In genomic region chr2:26002001-26002400, GRCm38 (mm10) we compare ENCODE assay signal across 16 mouse cellular contexts. TPM values are rescaled to one million over a fixed set of nuclear protein-coding genes. Genes with fewer than 3 reads are reported as not detected.
DNase-seq lines count a peak whose midpoint lies in the region; ATAC-seq lines count a peak whose summit lies in the region.
"Had no signal": no experiment of that assay in that cellular context is flagged by ENCODE, and none has a peak within 500 bp of the region (broad histone marks: within the 10 kb centered on the region; RNA-seq: fewer than 3 reads in every experiment).

No protein-coding gene starts in this region.

- H3K27ac ChIP-seq in heart, embryonic 13.5 days (replicated peaks) = no peak overlapping the region
- H3K27ac ChIP-seq in heart, embryonic 11.5 days (ENCODE audit: low read depth, low read length) = no peak overlapping the region
- peak overlapping the region; percentile 47; the same call in 1 of the 2 replicates for H3K27ac ChIP-seq in liver, embryonic 13.5 days
- H3K27ac ChIP-seq in liver, embryonic 12.5 days = no peak overlapping the region
- H3K27ac ChIP-seq: forebrain, embryonic 10.5 days; limb, embryonic 15.5 days; macrophage; midbrain, embryonic 13.5 days had no signal

- no peak overlapping the region for H3K4me3 ChIP-seq in heart, embryonic 13.5 days
- no peak overlapping the region for H3K4me3 ChIP-seq in heart, embryonic 11.5 days (ENCODE audit: low read depth, low read length)
- H3K4me3 ChIP-seq in liver, embryonic 13.5 days (replicated peaks) = no peak overlapping the region
- no peak overlapping the region for H3K4me3 ChIP-seq in liver, embryonic 12.5 days
- H3K4me3 ChIP-seq: forebrain, embryonic 10.5 days; limb, embryonic 15.5 days; midbrain, embryonic 13.5 days had no signal

- DNase-seq in liver, embryonic 13.5 days = no peak
- peak; percentile 85 to 88 for DNase-seq in cerebellum, adult 18-20 months
- peak; percentile 85 for DNase-seq in cerebellum, postnatal 36 days
- no peak for DNase-seq in Muller cell, postnatal 12 days (ENCODE audit: inconsistent ontology term)
- no peak for DNase-seq in layer of hippocampus, adult 11-12 months (ENCODE audit: low spot score)
- DNase-seq: lung, adult 2 months; right cerebral cortex, postnatal 14 days; thymus, postnatal 4 days had no signal

- ATAC-seq in heart, embryonic 13.5 days (ENCODE audit: extremely low read depth, insufficient number of reproducible peaks, low FRiP score, low TSS enrichment) = no peak
- ATAC-seq in heart, embryonic 11.5 days (replicated peaks; ENCODE audit: insufficient number of reproducible peaks, low FRiP score, low TSS enrichment) = no peak
- ATAC-seq in liver, embryonic 13.5 days (ENCODE audit: low read depth) = no peak
- ATAC-seq in liver, embryonic 12.5 days = no peak
- ATAC-seq: CD4-positive, CD25-positive, alpha-beta regulatory T cell, adult 4 months; midbrain, embryonic 13.5 days had no signal

- H3K9ac ChIP-seq in heart, embryonic 13.5 days = peak overlapping the region; percentile 40; the same call in 1 of the 2 replicates
- no peak overlapping the region for H3K9ac ChIP-seq in heart, embryonic 11.5 days (ENCODE audit: low read depth, low read length)
- peak overlapping the region; percentile 29; the same call in 1 of the 2 replicates for H3K9ac ChIP-seq in liver, embryonic 13.5 days
- H3K9ac ChIP-seq in liver, embryonic 12.5 days = no peak overlapping the region
- H3K9ac ChIP-seq: limb, embryonic 15.5 days; midbrain, embryonic 13.5 days had no signal

- no peaks in the 10 kb centered on the region for H3K27me3 ChIP-seq in heart, embryonic 13.5 days (replicated peaks)
- no peaks in the 10 kb centered on the region for H3K27me3 ChIP-seq in heart, embryonic 11.5 days (ENCODE audit: control insufficient read depth, insufficient read depth, low read length)
- no peaks in the 10 kb centered on the region for H3K27me3 ChIP-seq in liver, embryonic 13.5 days
- H3K27me3 ChIP-seq in liver, embryonic 12.5 days (replicated peaks) = no peaks in the 10 kb centered on the region
- H3K27me3 ChIP-seq: limb, embryonic 15.5 days; midbrain, embryonic 13.5 days had no signal

- peaks cover 99% of the 10 kb centered on the region for H3K36me3 ChIP-seq in heart, embryonic 13.5 days
- H3K36me3 ChIP-seq in heart, embryonic 11.5 days (ENCODE audit: control insufficient read depth, insufficient read depth, low read length) = peaks cover 46% of the 10 kb centered on the region
- peaks cover 100% of the 10 kb centered on the region for H3K36me3 ChIP-seq in liver, embryonic 13.5 days
- peaks cover 100% of the 10 kb centered on the region for H3K36me3 ChIP-seq in liver, embryonic 12.5 days

- H3K4me1 ChIP-seq in heart, embryonic 13.5 days = no peaks in the 10 kb centered on the region
- no peaks in the 10 kb centered on the region for H3K4me1 ChIP-seq in heart, embryonic 11.5 days (ENCODE audit: control insufficient read depth, insufficient read depth, low read length)
- H3K4me1 ChIP-seq in liver, embryonic 13.5 days (replicated peaks) = peaks cover 31% of the 10 kb centered on the region
- 0 out of 2 replicates have a peak, but pooled peaks cover 4% of the 10 kb centered on the region for H3K4me1 ChIP-seq in liver, embryonic 12.5 days
- H3K4me1 ChIP-seq: forebrain, embryonic 10.5 days; limb, embryonic 15.5 days; midbrain, embryonic 13.5 days had no signal

- H3K9me3 ChIP-seq in heart, embryonic 13.5 days = no peaks in the 10 kb centered on the region
- H3K9me3 ChIP-seq in heart, embryonic 11.5 days (replicated peaks; ENCODE audit: control insufficient read depth, low read length) = no peaks in the 10 kb centered on the region
- no peaks in the 10 kb centered on the region for H3K9me3 ChIP-seq in liver, embryonic 13.5 days (replicated peaks)
- H3K9me3 ChIP-seq in liver, embryonic 12.5 days (replicated peaks) = no peaks in the 10 kb centered on the region
- H3K9me3 ChIP-seq: forebrain, embryonic 10.5 days; limb, embryonic 15.5 days; midbrain, embryonic 13.5 days had no signal

- H3K4me2 ChIP-seq in heart, embryonic 13.5 days = no peak overlapping the region
- no peak overlapping the region for H3K4me2 ChIP-seq in heart, embryonic 11.5 days
- no peak overlapping the region for H3K4me2 ChIP-seq in liver, embryonic 13.5 days
- no peak overlapping the region for H3K4me2 ChIP-seq in liver, embryonic 12.5 days
- H3K4me2 ChIP-seq: limb, embryonic 15.5 days; midbrain, embryonic 13.5 days had no signal

- 91% methylated on average over 2 of the region's 2 CpGs for WGBS in heart, embryonic 13.5 days
- WGBS in heart, embryonic 11.5 days (ENCODE audit: insufficient replicate concordance) = 87% methylated on average over 2 of the region's 2 CpGs
- 95% methylated on average over 2 of the region's 2 CpGs for WGBS in liver, embryonic 13.5 days (ENCODE audit: insufficient replicate concordance)
- WGBS in liver, embryonic 12.5 days (ENCODE audit: insufficient replicate concordance) = 88% methylated on average over 2 of the region's 2 CpGs

RNA-seq across cellular contexts. Expression of gene Camsap1, which starts 18.9 kb away (rescaled TPM):
- 6.6 and 11.6 TPM in 2 replicates for polyA plus RNA-seq in heart, embryonic 13.5 days (2015; fragmentation: Nextera tagmentation; extraction: Ambion mirVana)
- 8.9 and 14.1 TPM in 2 replicates for polyA plus RNA-seq in heart, embryonic 11.5 days (2014; fragmentation: Nextera tagmentation; extraction: Ambion mirVana)
- polyA plus RNA-seq in liver, embryonic 13.5 days (2015; fragmentation: Nextera tagmentation; extraction: Ambion mirVana) = 4.1 and 5.4 TPM in 2 replicates
- 13.0 and 13.5 TPM in 2 replicates for polyA plus RNA-seq in liver, embryonic 12.5 days (2016; fragmentation: Nextera tagmentation; extraction: Ambion mirVana)

RNA-seq across cellular contexts. Expression of gene Ubac1, which starts 19.5 kb away (rescaled TPM):
- 97.0 and 111 TPM in 2 replicates for polyA plus RNA-seq in heart, embryonic 13.5 days (2015; fragmentation: Nextera tagmentation; extraction: Ambion mirVana)
- 136 and 141 TPM in 2 replicates for polyA plus RNA-seq in heart, embryonic 11.5 days (2014; fragmentation: Nextera tagmentation; extraction: Ambion mirVana)
- polyA plus RNA-seq in liver, embryonic 13.5 days (2015; fragmentation: Nextera tagmentation; extraction: Ambion mirVana) = 488 and 502 TPM in 2 replicates
- 487 and 506 TPM in 2 replicates for polyA plus RNA-seq in liver, embryonic 12.5 days (2016; fragmentation: Nextera tagmentation; extraction: Ambion mirVana)

Comparison
In these comparisons a context has a peak if more than half of its experiments do, and no peak if none do; other contexts are left out.
1. H3K9ac ChIP-seq: peak in heart, embryonic 13.5 days (single experiment) and liver, embryonic 13.5 days (single experiment); none in heart, embryonic 11.5 days (single experiment) and liver, embryonic 12.5 days (single experiment).
2. DNase-seq: peak in cerebellum, adult 18-20 months (2 of 2) and cerebellum, postnatal 36 days (2 of 2); none in liver, embryonic 13.5 days (single experiment), Muller cell, postnatal 12 days (single experiment) and layer of hippocampus, adult 11-12 months (single experiment).